Mouse (Mus musculus) heart, embryonic 11.5 days (tissue): ENCODE results near the gene Rc3h2. TPM values are rescaled to one million over a fixed set of nuclear protein-coding genes. Genes with fewer than 3 reads are reported as not detected.

Experiments used
- ATAC-seq: fragments of 200-750 bp; cut with Nextera tagmentation; replicated peaks from 2 replicates; pipeline ENCODE4 v1.8.0; 2017; ENCODE audit warnings: moderate library complexity; ENCODE audit not compliant: insufficient number of reproducible peaks, low FRiP score, low TSS enrichment
- H3K27ac ChIP-seq: fragments of 300-500 bp; sonication (generic); 2 replicates; pipeline ENCODE4 v1.5.1; 2014; ENCODE audit warnings: mild to moderate bottlenecking, low read depth, low read length
- H3K27me3 ChIP-seq: fragments of 300-500 bp; sonication (generic); 2 replicates; pipeline ENCODE4 v1.6.1; 2014; ENCODE audit warnings: mild to moderate bottlenecking, low read length, mixed read lengths; ENCODE audit not compliant: control insufficient read depth, insufficient read depth
- H3K36me3 ChIP-seq: fragments of 300-500 bp; sonication (generic); 2 replicates; pipeline ENCODE4 v1.6.1; 2014; ENCODE audit warnings: mild to moderate bottlenecking, low read length, moderate library complexity, mixed read lengths; ENCODE audit not compliant: control insufficient read depth, insufficient read depth
- H3K4me1 ChIP-seq: fragments of 300-500 bp; sonication (generic); 2 replicates; pipeline ENCODE4 v1.6.1; 2014; ENCODE audit warnings: low read length; ENCODE audit not compliant: control insufficient read depth, insufficient read depth
- H3K4me2 ChIP-seq: fragments of 300-500 bp; sonication (generic); 2 replicates; pipeline ENCODE4 v1.6.1; 2014; ENCODE audit warnings: mild to moderate bottlenecking, moderate library complexity
- H3K4me3 ChIP-seq: fragments of 300-500 bp; sonication (generic); 2 replicates; pipeline ENCODE4 v1.5.1; 2014; ENCODE audit warnings: low read depth, low read length
- H3K9ac ChIP-seq: fragments of 300-500 bp; sonication (generic); 2 replicates; pipeline ENCODE4 v1.6.1; 2014; ENCODE audit warnings: mild to moderate bottlenecking, low read depth, low read length, moderate library complexity
- H3K9me3 ChIP-seq: fragments of 300-500 bp; sonication (generic); replicated peaks from 2 replicates; pipeline ENCODE4 v1.6.1; 2016; ENCODE audit warnings: low read length; ENCODE audit not compliant: control insufficient read depth
- WGBS: fragments of 180-500 bp; shearing (Covaris S2); extraction: QIAGEN DNeasy Blood & Tissue Kit; methylation state at CpG from one replicate; pipeline ENCODE4 v1.1.7; 2014; ENCODE audit not compliant: insufficient replicate concordance; 5-methylcytosine and 5-hydroxymethylcytosine counted together
- polyA plus RNA-seq: library from polyadenylated mRNA; unstranded; fragments of >200 nt; fragmentation: Nextera tagmentation; extraction: Ambion mirVana; gene quantifications from 2 replicates; pipeline ENCODE4 v1.2.1, GENCODE M21; 2014

Rc3h2 gene
- polyA plus RNA-seq, 1 experiment from 2014 or later: 14.9 TPM

DNA sequence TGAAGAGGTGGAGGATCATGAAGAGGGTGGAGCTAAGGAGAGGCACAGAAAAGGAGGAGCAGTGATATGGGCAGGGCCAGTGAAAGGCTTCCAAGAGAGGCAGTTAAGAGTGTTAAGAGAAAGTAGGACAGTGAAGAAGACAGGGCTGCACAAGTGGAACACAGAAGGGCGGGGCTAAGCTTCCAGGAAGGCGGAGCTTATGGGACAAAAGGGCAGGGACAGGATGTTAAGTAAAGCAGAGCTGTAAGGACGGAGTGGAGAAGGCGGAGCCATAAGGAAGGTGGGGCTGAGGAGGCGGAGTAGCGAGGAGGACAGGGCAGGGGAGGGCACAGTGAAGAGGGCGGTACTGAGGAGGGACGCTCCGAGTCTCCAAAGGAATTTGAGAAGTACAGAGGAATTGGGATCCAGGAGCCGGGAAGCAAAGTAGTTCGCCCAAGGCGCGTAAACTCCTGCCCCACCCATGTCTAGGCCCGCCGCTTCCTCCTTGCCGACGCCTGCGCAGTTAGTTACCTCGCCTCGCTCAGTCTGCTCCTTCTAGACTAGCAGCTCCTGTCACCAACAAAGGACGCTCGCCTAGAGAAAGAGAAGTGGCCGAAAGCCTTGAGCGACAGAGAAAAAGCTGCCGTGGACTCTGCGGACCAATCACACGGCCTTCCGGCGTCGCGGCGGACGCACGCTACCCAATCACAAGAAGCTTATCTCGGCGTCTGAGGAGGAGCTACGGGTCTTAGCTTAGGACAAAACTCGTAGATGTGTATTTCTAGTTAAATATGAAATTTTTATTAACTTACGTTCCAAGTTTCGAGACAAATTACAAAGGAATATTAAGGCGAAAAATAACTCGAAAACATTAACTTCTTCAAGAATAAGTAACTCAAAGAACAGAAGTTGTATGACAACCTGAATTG, 63.8 kb downstream of the Rc3h2 start, which contains the start of gene Pdcl:
Gene Pdcl, minus strand, starts transcription at position 700 of the 908 bp plus-strand sequence.
- H3K9me3 ChIP-seq: no peaks in the 10 kb centered on the region
- H3K4me1 ChIP-seq: peaks cover 7% of the 10 kb centered on the region; the same call in 1 of the 2 replicates
- under 1% methylated on average over 42 of the region's 42 CpGs for WGBS
- H3K36me3 ChIP-seq: peaks cover 14% of the 10 kb centered on the region
- H3K4me2 ChIP-seq: peak within 1 kb of the TSS; percentile 78
- H3K27me3 ChIP-seq: no peaks in the 10 kb centered on the region
- peak within 1 kb of the TSS; percentile 54 for H3K4me3 ChIP-seq
- peak within 1 kb of the TSS; percentile 96 for H3K27ac ChIP-seq
- peak; percentile 100 for ATAC-seq
- H3K9ac ChIP-seq: peak within 1 kb of the TSS; percentile 82

DNA sequence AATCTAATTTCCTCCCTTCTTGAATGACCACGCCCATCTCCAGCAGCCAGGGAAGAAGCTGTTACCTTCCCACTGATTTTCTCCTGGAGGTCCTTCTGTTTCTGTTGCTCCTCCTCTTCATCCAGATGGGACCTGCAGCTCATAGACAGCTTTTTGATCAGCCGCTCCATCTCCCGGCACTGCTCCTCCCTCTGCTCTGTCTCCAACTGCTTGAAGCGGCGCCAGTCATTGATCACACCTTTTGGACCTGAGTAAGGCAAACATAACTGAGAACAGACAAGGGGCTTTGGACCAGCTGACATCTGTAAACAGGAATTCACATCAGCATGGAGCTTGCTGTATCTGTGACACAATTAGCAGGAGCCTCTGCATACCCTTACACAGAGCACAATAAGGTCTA, 67.1 kb downstream of the Rc3h2 start:
- Histone ChIP-seq H3K4me2 (no peak overlapping the region), H3K27me3 (no peaks in the 10 kb centered on the region), H3K4me1 (peaks cover 7% of the 10 kb centered on the region; the same call in 1 of the 2 replicates), H3K27ac (no peak overlapping the region), H3K9ac (no peak overlapping the region), H3K36me3 (peaks cover 32% of the 10 kb centered on the region), H3K9me3 (no peaks in the 10 kb centered on the region), H3K4me3 (no peak overlapping the region)
- 82% methylated on average over 5 of the region's 5 CpGs for WGBS
- ATAC-seq: no peak

DNA sequence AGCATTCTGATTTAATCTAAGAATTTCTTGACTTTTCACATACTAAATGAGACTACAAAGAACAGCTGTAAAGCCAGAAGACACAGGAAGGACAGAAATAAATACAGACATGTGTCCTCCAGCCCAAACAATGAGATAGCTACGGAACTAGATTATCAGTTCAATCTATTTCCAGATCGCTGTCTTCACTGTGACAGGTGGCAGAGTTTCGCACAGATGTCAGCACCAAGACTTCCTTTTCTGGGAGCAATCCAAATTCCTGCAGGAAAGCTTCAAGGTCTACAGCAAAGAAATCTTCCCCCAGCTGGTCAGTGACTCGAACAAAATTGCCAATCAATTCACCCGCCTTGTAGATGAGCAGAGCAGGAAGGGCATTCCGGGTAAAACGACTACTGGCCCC, 71.0 kb downstream of the Rc3h2 start:
- Histone ChIP-seq H3K4me1 (peaks cover 7% of the 10 kb centered on the region; the same call in 1 of the 2 replicates), H3K36me3 (peaks cover 32% of the 10 kb centered on the region), H3K9me3 (no peaks in the 10 kb centered on the region), H3K4me2 (no peak overlapping the region), H3K4me3 (no peak overlapping the region), H3K27me3 (no peaks in the 10 kb centered on the region), H3K27ac (no peak overlapping the region), H3K9ac (no peak overlapping the region)
- WGBS: 85% methylated on average over 7 of the region's 7 CpGs
- ATAC-seq: no peak

- Histone ChIP-seq H3K9ac (no peak overlapping the region), H3K27me3 (no peaks in the 10 kb centered on the region), H3K4me2 (no peak overlapping the region), H3K36me3 (no peaks in the 10 kb centered on the region), H3K4me3 (no peak overlapping the region), H3K9me3 (no peaks in the 10 kb centered on the region), H3K27ac (no peak overlapping the region), H3K4me1 (no peaks in the 10 kb centered on the region)
- whole genome bisulfite sequencing: 60% methylated on average over 10 of the region's 10 CpGs
- ATAC-seq: no peak
Observed at GRCm38 (mm10) chr2:37338497-37339187, 84.1 kb downstream of the Rc3h2 start.

DNA sequence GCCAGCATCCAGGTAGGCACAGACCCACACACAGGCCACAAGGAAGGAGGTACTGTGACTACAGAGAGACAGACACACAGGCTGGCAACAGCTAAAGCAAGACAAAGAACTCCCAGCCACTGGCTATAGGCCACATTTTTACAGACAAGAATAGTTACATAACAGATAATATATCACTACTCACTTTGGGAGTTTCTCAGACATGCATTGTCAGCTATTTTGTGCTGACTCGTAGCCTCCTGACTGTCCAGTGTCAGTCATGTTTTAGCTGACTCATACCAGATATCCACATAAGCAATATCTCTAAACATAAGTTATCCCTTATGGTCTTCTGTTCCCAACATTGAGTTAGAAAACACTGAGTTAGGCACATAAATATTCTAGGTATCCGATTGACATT, 89.4 kb downstream of the Rc3h2 start:
- no peak overlapping the region for H3K9ac ChIP-seq
- no peak overlapping the region for H3K4me3 ChIP-seq
- H3K36me3 ChIP-seq: no peaks in the 10 kb centered on the region
- no peaks in the 10 kb centered on the region for H3K9me3 ChIP-seq
- no peak overlapping the region for H3K27ac ChIP-seq
- no peaks in the 10 kb centered on the region for H3K27me3 ChIP-seq
- H3K4me1 ChIP-seq: no peaks in the 10 kb centered on the region
- H3K4me2 ChIP-seq: no peak overlapping the region
- 78% methylated on average over 2 of the region's 2 CpGs for WGBS
- no peak for ATAC-seq

DNA sequence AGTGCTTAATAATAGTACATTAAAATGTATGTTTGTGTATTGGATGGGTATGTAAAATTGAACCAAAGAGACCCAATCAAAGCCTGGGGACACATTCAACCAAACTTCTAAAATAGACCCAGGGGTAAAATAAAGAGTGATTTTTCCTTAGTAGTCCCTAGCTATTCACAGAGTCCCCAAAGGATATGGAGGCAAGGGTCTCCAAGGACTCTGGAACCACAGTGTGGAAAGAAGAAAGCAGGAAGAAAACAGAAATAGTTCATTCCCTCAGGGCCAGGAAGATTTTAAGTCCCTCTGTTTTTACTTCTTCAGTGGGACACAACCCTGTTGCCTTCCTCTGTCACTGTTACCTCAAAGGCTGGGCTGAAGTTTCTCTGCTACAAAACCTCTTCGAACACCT, 96.5 kb downstream of the Rc3h2 start, which contains the start of gene Olfr368:
Gene Olfr368, plus strand, starts transcription at position 301 of the 400 bp plus-strand sequence.
- no peak within 1 kb of the TSS for H3K9ac ChIP-seq
- ATAC-seq: no peak
- no peaks in the 10 kb centered on the region for H3K4me1 ChIP-seq
- H3K27ac ChIP-seq: no peak within 1 kb of the TSS
- no peak within 1 kb of the TSS for H3K4me2 ChIP-seq
- no peaks in the 10 kb centered on the region for H3K9me3 ChIP-seq
- WGBS: 73% methylated on average over 1 of the region's 1 CpGs
- no peaks in the 10 kb centered on the region for H3K27me3 ChIP-seq
- no peaks in the 10 kb centered on the region for H3K36me3 ChIP-seq
- no peak within 1 kb of the TSS for H3K4me3 ChIP-seq

Other genes starting within 250 kb of the Rc3h2 start
- gene Olfr365, start 234.7 kb downstream of the Rc3h2 start, polyA plus RNA-seq: not detected in 2 replicates
- not detected in 2 replicates for gene Olfr366, start 211.3 kb downstream of the Rc3h2 start, polyA plus RNA-seq
- gene Olfr368, start 96.4 kb downstream of the Rc3h2 start, polyA plus RNA-seq: not detected in 2 replicates
- gene Pdcl, start 63.6 kb downstream of the Rc3h2 start, polyA plus RNA-seq: 35.8 and 37.6 TPM in 2 replicates
- 6.8 and 6.9 TPM in 2 replicates for gene Zbtb26, start 20.2 kb upstream of the Rc3h2 start, polyA plus RNA-seq
- gene Zbtb6, start 20.3 kb upstream of the Rc3h2 start, polyA plus RNA-seq: 2.8 and 3.8 TPM in 2 replicates
- gene Rabgap1, start 20.4 kb upstream of the Rc3h2 start, polyA plus RNA-seq: 26.8 and 52.3 TPM in 2 replicates
- 0.31 and 1.0 TPM in 2 replicates for gene Gpr21, start 93.4 kb upstream of the Rc3h2 start, polyA plus RNA-seq